Mouse (Mus musculus): Measurements from ENCODE around the gene Pde8b.

Gene Pde8b

DNA sequence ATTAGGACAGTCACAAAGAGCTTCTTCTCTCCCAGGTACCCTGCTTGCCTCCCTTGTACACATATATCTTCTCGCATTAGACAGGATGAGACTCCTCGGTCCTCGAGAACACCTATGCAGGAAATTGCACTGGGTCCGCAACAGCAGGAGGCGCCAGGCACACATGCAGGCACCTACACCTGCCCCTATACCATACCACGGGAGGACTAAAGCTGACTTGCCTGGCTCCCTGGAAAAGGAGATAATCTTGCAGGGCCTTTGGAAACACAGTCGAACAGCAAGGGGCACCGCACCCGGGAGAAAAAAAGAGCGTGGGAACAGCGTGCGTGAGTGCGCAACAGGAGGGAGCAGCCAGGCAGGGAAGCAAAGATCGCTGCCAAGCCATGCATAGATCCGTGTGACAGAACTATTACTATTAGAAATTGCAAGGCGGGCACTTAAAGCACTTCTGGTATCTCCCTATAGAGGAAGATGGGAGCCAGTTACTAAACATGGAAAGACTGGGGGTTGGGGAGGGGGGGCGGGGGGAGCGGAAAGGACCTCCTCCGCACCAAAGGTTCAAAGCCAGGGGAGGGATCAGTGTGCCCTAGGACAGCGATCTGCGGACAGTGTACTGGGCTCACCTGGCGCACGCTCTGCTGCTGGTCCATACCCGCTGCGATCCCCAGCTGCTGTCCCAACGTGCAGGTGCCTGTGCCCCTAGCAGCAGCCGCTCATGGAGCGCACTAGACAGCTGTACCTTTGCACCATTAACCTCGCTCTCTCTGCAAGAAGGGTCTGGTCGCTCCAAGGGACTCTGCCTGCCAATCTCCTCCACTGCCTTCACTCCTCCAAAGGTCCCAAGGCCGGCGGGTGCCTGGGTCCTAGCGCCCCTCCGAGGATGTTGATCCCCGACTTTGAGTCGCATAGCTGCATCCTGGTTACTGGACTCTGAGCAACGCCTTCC is at the start of gene Pde8b:
Pde8b (minus strand) TSS at position 826 of the 946 bp plus-strand sequence.
- DNase-seq, result peak; percentile 10

DNA sequence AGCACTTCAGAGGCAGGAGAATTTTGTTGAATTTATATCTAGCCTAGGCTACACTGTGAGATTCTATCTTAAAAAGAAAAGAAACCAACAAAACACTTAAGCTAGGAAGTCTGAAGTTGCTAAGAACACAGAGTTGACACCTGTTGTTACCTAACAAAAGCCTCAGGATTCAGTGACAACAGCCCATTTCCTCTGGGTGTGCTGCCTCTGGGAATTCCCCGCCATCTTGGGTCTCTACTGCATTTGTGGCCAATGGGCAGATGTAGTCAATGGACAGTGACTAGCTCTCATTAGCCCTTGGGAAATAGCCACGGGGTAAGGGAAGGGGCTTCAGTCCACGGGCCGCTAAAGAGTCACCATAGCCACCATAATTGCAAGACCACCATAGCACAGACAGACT is 41.8 kb upstream of the Pde8b start:
- DNase-seq, result no peak

DNA sequence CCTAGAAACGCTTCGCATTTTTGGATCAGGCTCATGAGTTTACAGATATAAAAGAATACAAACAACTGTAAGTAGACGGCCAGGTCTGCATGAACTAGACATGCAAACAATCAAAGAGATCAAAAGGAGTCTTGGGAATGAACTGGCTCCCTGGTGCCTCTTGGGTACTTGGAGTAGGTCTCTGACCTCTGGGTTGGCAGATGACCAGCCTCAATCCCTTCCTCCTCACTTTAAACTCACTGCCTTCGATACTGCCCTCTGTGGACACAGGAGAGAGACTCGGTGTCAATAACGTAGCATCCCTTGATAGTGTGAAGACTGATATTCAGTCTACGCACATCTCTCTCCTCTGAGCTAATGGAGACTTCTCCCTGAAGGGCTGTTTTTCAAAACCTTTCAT is 37.9 kb upstream of the Pde8b start:
- DNase-seq, result no peak

GRCm38 (mm10) chr13:95286989-95287388 is 36.9 kb upstream of the Pde8b start:
- DNase-seq, result peak; percentile 52

- DNase-seq, result no peak
Measured at GRCm38 (mm10) chr13:95281740-95282673, 31.9 kb upstream of the Pde8b start.

DNA sequence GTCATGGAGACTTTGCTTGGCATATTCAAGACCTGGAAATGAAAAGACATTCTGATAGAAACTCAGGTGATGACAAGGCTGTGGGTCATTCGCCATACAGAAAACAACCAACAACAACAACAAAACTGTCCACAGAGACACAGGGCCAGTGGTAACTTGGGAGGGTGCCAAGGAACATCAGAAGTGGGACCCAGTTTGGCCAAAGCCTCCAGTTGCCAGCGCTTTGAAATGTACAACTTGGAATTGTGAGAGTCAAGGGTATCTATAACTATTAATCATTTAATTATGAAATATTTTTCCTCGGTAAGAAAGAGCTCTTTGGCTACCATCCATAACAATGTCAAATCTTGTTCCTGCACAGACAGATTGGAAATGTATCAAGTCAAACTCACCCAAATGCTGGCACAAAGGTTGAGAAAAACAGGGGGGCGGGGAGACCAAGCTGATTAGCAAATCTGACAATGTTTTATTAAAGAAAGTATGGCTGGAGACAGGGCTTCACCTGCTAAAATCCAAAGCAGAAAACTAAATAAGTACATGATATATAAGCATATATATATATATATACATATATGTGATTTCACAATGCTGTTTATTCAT is 28.4 kb upstream of the Pde8b start:
- no peak for DNase-seq

- no peak for DNase-seq
Measured at GRCm38 (mm10) chr13:95264691-95265090, 14.6 kb upstream of the Pde8b start.

- DNase-seq, result no peak
Measured at GRCm38 (mm10) chr13:95260886-95261789, 11.0 kb upstream of the Pde8b start.

DNA sequence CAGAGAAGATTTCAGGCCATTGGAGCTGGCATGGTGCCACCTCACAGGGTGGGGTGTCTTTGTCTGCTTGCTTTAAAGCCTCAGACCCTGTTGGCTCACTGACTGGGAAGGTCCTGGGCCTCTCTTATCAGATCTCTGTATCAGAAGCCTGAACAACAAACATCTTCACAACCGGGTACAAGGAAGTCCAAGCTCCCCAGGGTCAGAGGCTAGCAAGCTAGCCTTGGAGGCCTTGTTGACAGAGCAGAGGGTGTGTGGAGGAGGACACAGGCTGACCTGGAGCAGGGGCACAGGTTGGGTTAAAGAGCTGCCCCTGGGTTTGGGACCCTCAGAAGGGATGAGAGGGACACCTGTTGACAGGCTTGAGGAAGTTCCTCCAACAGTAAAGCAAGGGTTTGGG is 10.3 kb upstream of the Pde8b start:
- DNase-seq, result no peak

DNA sequence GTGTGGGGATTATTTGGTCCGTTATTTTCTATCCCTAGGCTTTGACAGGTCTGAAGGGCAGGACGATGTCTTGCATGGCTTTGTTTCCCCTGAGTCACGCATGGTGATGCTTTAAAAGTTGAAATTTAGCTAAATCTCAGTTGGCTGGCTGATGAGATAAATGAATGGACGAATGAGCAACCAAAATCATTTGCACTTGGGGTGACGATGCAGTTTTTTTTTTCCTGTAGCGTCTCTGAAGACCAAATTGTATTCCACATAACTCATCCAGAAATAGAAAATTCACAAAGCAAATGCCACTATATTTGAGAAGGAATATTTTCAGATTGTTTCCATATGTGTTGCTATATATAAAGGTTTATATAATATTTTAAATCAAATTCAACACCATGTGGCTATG is 6.9 kb upstream of the Pde8b start:
- no peak for DNase-seq

DNA sequence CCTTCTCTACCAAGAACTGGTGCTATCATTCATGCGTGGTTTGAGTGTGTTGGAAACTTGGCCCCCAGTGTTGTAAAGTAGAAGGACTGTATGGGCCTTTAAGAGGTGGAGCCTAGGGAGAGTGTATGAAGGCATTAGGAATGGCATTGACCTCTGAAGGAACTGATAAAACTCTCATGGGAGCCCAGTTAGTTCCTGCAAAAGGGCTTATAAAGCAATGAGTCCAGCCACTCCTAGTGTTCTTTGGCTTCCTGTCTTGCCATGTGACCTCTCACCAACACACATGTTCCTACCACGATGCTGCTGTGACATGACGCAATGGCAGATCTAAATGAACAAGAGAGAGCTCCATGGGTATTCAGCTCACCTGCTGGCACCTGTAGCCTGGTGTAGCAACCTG is 4.9 kb upstream of the Pde8b start:
- DNase-seq, result no peak

- no peak for DNase-seq
Measured at GRCm38 (mm10) chr13:95243026-95243425, 7.1 kb downstream of the Pde8b start.

- no peak for DNase-seq
Measured at GRCm38 (mm10) chr13:95237488-95237887, 12.6 kb downstream of the Pde8b start.

DNA sequence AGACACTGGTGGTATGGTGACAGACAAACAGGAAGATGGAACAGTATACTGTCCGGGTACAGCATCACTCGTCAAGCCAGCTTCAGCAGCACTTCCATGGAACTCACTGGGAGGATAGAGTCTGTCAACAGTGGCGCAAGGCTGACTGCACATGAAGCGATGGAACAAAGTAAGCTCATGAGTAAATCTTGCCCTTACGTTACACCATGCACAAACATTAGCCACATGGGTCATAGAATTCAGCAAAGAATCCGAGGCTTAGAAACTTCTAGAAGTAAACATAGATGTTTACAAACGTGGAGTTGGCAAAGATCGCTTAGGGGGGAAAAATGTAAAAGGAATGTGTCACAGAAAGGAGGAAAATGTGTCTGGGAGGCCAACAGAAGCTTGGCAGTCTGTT is 14.9 kb downstream of the Pde8b start:
- DNase-seq, result no peak

GRCm38 (mm10) chr13:95231366-95232138 is 18.6 kb downstream of the Pde8b start:
- DNase-seq, result no peak

- no peak for DNase-seq
Measured at GRCm38 (mm10) chr13:95230326-95230725, 19.8 kb downstream of the Pde8b start.

GRCm38 (mm10) chr13:95224491-95224890 is 25.6 kb downstream of the Pde8b start:
- no peak for DNase-seq

- no peak for DNase-seq
Measured at GRCm38 (mm10) chr13:95223427-95223772, 26.7 kb downstream of the Pde8b start.

- DNase-seq, result peak; percentile 4
Measured at GRCm38 (mm10) chr13:95222569-95223426, 27.3 kb downstream of the Pde8b start.

DNA sequence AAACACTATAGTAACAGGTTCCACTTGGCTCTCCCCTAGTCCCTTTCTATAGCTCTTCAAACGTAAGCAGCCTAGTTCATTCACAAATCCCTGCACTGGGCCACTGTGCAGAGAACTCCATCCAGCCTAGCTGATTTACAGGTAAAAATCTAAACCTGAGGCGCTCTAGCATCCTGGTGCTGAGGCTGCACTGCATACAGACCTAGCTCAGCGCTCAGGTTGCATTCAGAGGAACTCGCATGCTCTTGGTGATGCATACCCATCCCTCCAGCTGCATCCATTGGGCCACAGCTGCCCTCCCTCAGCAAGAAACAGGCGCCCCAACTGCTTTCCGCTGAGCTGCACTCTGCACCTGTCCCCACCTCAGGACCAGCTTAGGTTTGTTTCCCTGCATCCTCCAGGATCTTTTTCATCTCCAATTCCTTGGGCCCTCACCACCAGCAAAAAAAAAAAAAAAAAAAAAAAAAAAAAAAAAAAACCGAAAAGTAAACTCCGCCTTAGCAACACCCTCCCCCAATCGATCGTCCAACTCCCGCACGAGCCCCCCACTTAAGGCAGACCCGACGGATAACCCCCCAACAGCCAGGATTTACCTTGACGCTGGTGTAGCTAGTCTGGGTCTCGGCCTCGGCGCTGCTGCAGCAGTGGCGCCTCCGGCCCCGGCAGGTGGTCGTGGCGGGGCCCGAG is 28.1 kb downstream of the Pde8b start:
- no peak for DNase-seq

Data from liver (tissue).